Mouse (Mus musculus) stomach, postnatal 0 days (tissue): ENCODE results near the gene Dnajb8. TPM values are rescaled to one million over a fixed set of nuclear protein-coding genes. Genes with fewer than 3 reads are reported as not detected.

ENCODE experiments used
- ATAC-seq: fragments of 200-750 bp; cut with Nextera tagmentation; 2 replicates; pipeline ENCODE4 v1.8.0; 2017; ENCODE audit not compliant: low FRiP score, low TSS enrichment
- DNase-seq: peaks from one replicate; pipeline ENCODE4 v3.0.0-alpha.2; 2016; ENCODE audit warnings: low spot score
- H3K27ac ChIP-seq: fragments of 300-500 bp; sonication (generic); replicated peaks from 2 replicates; pipeline ENCODE4 v1.5.1; 2014; ENCODE audit warnings: mild to moderate bottlenecking, control low read depth
- H3K27me3 ChIP-seq: fragments of 300-500 bp; sonication (generic); 2 replicates; pipeline ENCODE4 v1.6.1; 2014; ENCODE audit warnings: low read length; ENCODE audit not compliant: control insufficient read depth, insufficient read depth
- H3K36me3 ChIP-seq: fragments of 300-500 bp; sonication (generic); 2 replicates; pipeline ENCODE4 v1.6.1; 2014; ENCODE audit warnings: low read length, mixed read lengths; ENCODE audit not compliant: control insufficient read depth, insufficient read depth
- H3K4me1 ChIP-seq: fragments of 300-500 bp; sonication (generic); replicated peaks from 2 replicates; pipeline ENCODE4 v1.6.1; 2014; ENCODE audit warnings: antibody characterized with exemption; ENCODE audit not compliant: control insufficient read depth, insufficient read depth
- H3K4me2 ChIP-seq: fragments of 300-500 bp; sonication (generic); replicated peaks from 2 replicates; pipeline ENCODE4 v1.6.1; 2014; ENCODE audit warnings: low read depth, mild to moderate bottlenecking, control low read depth, moderate library complexity
- H3K4me3 ChIP-seq: fragments of 300-500 bp; sonication (generic); 2 replicates; pipeline ENCODE4 v1.5.1; 2014; ENCODE audit warnings: low read depth, low read length, control low read depth
- H3K9ac ChIP-seq: fragments of 300-500 bp; sonication (generic); 2 replicates; pipeline ENCODE4 v1.6.1; 2014; ENCODE audit warnings: mild to moderate bottlenecking, low read length, control low read depth, mixed read lengths
- H3K9me3 ChIP-seq: fragments of 300-500 bp; sonication (generic); 2 replicates; pipeline ENCODE4 v1.6.1; 2016; ENCODE audit warnings: low read length; ENCODE audit not compliant: control insufficient read depth
- CTCF ChIP-seq: IDR thresholded peaks from 2 replicates; pipeline ENCODE4 v1.5.1; 2016; ENCODE audit warnings: antibody characterized with exemption, low read depth, mild to moderate bottlenecking, moderate library complexity
- EP300 ChIP-seq: optimal IDR thresholded peaks from 2 replicates; pipeline ENCODE3; 2016; ENCODE audit warnings: antibody characterized with exemption
- WGBS: fragments of 180-500 bp; shearing (Covaris S2); extraction: QIAGEN DNeasy Blood & Tissue Kit; methylation state at CpG from one replicate; pipeline ENCODE4 v1.1.7; 2014; 5-methylcytosine and 5-hydroxymethylcytosine counted together
- polyA plus RNA-seq: library from polyadenylated mRNA; unstranded; fragments of >200 nt; fragmentation: Nextera tagmentation; extraction: Ambion mirVana; gene quantifications from 2 replicates; pipeline ENCODE4 v1.2.1, GENCODE M21; 2015

Dnajb8 gene
- polyA plus RNA-seq, 1 experiment from 2014 or later, result not detected

DNA sequence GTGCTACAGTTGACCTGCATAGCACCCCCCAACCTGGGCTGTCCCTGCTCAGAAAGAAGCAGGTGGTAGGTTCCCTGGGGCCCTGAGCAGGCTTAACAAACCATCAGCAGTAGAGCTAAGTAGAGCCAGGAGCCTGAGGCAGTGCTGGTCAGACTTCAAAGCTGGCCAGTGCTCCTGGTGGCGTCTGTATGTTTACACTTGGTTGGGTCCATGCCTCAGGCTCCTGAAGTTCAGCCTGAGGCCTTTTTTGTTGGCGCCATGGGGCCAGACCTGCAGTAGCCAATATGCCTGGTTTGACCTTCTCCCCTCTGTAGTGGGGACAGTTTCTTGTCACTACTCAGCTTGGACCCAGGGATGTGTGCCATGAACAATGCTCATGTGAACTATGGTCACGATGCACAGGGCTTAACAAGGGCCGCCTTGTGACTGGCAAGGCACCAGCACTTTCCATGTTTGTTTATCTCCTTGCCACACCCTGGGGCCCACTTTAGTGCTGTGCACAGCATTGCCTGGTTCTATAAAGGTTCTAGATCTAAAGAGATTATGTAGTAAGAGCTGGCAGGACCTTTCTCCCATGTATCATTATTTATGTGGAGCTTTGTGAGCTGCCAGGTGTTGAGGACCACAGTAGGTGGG is 70.3 kb downstream of the Dnajb8 start:
- peaks cover under 1% of the 10 kb centered on the region; the same call in 1 of the 2 replicates for H3K36me3 ChIP-seq
- H3K27ac ChIP-seq, result no peak overlapping the region
- no peak overlapping the region for H3K4me3 ChIP-seq
- DNase-seq (peak; percentile 57), ATAC-seq (peak; percentile 82; the same call in 1 of the 2 replicates)
- no peaks in the 10 kb centered on the region for H3K9me3 ChIP-seq
- H3K4me2 ChIP-seq, result no peak overlapping the region
- 53% methylated on average over 4 of the region's 4 CpGs for WGBS
- H3K4me1 ChIP-seq, result no peaks in the 10 kb centered on the region
- no peaks in the 10 kb centered on the region for H3K27me3 ChIP-seq
- TF ChIP-seq EP300 (no peak), CTCF (no peak)
- H3K9ac ChIP-seq, result no peak overlapping the region

DNA sequence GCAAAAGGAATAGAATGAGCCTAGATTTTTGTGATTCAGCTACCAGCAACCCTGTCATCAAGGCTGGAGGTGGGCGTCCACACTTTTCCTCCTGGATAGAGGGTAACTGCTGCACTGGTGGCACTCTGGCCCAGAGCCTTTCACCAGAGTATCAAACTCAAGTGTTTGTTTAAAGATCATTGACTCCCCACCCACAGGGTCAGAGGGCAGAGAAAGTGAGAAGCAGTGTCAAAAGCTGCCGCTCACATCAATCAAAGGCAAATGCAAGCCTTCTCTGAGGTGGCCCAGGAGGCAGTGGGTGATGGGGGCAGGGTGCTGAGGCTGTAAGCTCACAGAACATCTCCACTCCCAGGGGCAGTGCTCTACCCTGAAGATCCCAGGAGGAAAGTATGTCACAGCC is 77.4 kb downstream of the Dnajb8 start:
- DNase-seq (no peak), ATAC-seq (no peak)
- H3K27ac ChIP-seq, result no peak overlapping the region
- no peaks in the 10 kb centered on the region for H3K27me3 ChIP-seq
- TF ChIP-seq CTCF, result no peak
- no peak for TF ChIP-seq EP300
- no peak overlapping the region for H3K4me3 ChIP-seq
- 60% methylated on average over 2 of the region's 2 CpGs for WGBS
- H3K36me3 ChIP-seq, result peaks cover 3% of the 10 kb centered on the region; the same call in 1 of the 2 replicates
- H3K9me3 ChIP-seq, result no peaks in the 10 kb centered on the region
- H3K4me1 ChIP-seq, result no peaks in the 10 kb centered on the region; the same call in 1 of the 2 replicates
- no peak overlapping the region for H3K4me2 ChIP-seq
- no peak overlapping the region for H3K9ac ChIP-seq

DNA sequence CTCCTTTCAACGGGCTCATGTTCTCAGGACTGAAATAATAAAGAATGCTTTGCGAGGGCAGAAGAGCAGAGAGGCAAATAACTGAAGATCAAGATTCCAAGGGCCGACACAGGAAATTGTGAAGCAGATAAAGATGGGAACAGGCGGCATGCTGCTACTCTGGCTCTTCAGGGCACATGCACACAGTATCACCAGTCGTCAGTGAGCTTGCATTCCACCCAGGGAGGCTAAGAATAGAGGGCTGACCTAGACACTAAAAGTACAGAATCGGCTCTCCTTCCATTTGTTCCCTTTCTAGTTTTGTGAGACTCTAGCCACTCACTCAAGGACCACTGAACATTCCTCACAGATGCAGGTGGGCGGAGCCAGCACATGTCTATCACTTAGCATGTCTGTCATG is 79.2 kb downstream of the Dnajb8 start:
- no peak overlapping the region for H3K9ac ChIP-seq
- DNase-seq, result no peak
- H3K4me1 ChIP-seq, result no peaks in the 10 kb centered on the region; the same call in 1 of the 2 replicates
- TF ChIP-seq EP300 (no peak), CTCF (no peak)
- H3K27me3 ChIP-seq, result no peaks in the 10 kb centered on the region
- no peak overlapping the region for H3K4me2 ChIP-seq
- peaks cover 3% of the 10 kb centered on the region; the same call in 1 of the 2 replicates for H3K36me3 ChIP-seq
- no peak for ATAC-seq
- no peak overlapping the region for H3K27ac ChIP-seq
- H3K4me3 ChIP-seq, result no peak overlapping the region
- no peaks in the 10 kb centered on the region for H3K9me3 ChIP-seq
- WGBS, result 76% methylated on average over 7 of the region's 7 CpGs

Other genes with a start within 250 kb of the Dnajb8 start
- gene H1fx, start 240.6 kb upstream of the Dnajb8 start, polyA plus RNA-seq, result 17.3 and 20.0 TPM in 2 replicates
- gene Rab7, start 177.0 kb upstream of the Dnajb8 start, polyA plus RNA-seq, result 179 and 198 TPM in 2 replicates
- 265 and 266 TPM in 2 replicates for gene Rpn1, start 137.8 kb upstream of the Dnajb8 start, polyA plus RNA-seq
- gene Gata2, start 28.4 kb upstream of the Dnajb8 start, polyA plus RNA-seq, result 3.3 and 3.4 TPM in 2 replicates
- gene Eefsec, start 224.3 kb downstream of the Dnajb8 start, polyA plus RNA-seq, result 19.5 and 20.6 TPM in 2 replicates
- 35.2 and 37.9 TPM in 2 replicates for gene Ruvbl1, start 243.1 kb downstream of the Dnajb8 start, polyA plus RNA-seq